Mouse (Mus musculus) olfactory bulb, adult 2 months (tissue): Measurements from ENCODE around the gene Naaladl1.

ENCODE experiments used
- CTCF ChIP-seq: fragments of 200-500 bp; IDR thresholded peaks from 2 replicates; pipeline ENCODE4 v1.5.1; 2012; ENCODE audit warnings: low read depth, mild to moderate bottlenecking, low read length, moderate library complexity; ENCODE audit not compliant: insufficient read depth
- POLR2A ChIP-seq: fragments of 200-500 bp; IDR thresholded peaks from 2 replicates; pipeline ENCODE4 v1.6.1; 2012; ENCODE audit warnings: mild to moderate bottlenecking, low read depth, low read length, moderate library complexity; ENCODE audit not compliant: insufficient read depth

GRCm38 (mm10) chr19:6163872-6164547, 58.4 kb downstream of the Naaladl1 start:
- TF ChIP-seq CTCF (no peak), POLR2A (no peak)
